Mouse (Mus musculus): ENCODE results near the gene AC161166.1.

AC161166.1 gene

GRCm38 (mm10) chr7:24512355-24512754, at the start of gene AC161166.1:
AC161166.1 (minus strand) TSS chr7:24512455.
- no peak for DNase-seq (ENCODE audit: low spot score in 2 of 2)

GRCm38 (mm10) chr7:24561450-24561849, 49.2 kb upstream of the AC161166.1 start:
- no peak for DNase-seq (ENCODE audit: low spot score in 2 of 2)

GRCm38 (mm10) chr7:24555786-24556185, 43.5 kb upstream of the AC161166.1 start:
- DNase-seq (ENCODE audit: low spot score in 2 of 2): no peak

GRCm38 (mm10) chr7:24551985-24552759, 39.9 kb upstream of the AC161166.1 start:
- DNase-seq (ENCODE audit: low spot score in 2 of 2): no peak

- DNase-seq (ENCODE audit: low spot score in 2 of 2): no peak
These were observed 35.3 kb upstream of the AC161166.1 start for GRCm38 (mm10) chr7:24547534-24548036.

- DNase-seq (ENCODE audit: low spot score in 2 of 2): peak; percentile 99
These were observed 34.6 kb upstream of the AC161166.1 start for GRCm38 (mm10) chr7:24546634-24547389.

GRCm38 (mm10) chr7:24546068-24546614, 33.9 kb upstream of the AC161166.1 start, which contains the start of the genes Pinlyp and Xrcc1:
Pinlyp (minus strand) TSS chr7:24546118.
Xrcc1 (plus strand) TSS chr7:24546289.
- DNase-seq (ENCODE audit: low spot score in 2 of 2): no peak

- no peak for DNase-seq (ENCODE audit: low spot score in 2 of 2)
These were observed 32.3 kb upstream of the AC161166.1 start for GRCm38 (mm10) chr7:24544506-24544905.

- no peak for DNase-seq (ENCODE audit: low spot score in 2 of 2)
These were observed 27.4 kb upstream of the AC161166.1 start for GRCm38 (mm10) chr7:24539686-24540085.

GRCm38 (mm10) chr7:24538701-24539100, 26.4 kb upstream of the AC161166.1 start:
- DNase-seq (ENCODE audit: low spot score in 2 of 2): no peak

GRCm38 (mm10) chr7:24538154-24538553, 25.9 kb upstream of the AC161166.1 start:
- DNase-seq (ENCODE audit: low spot score in 2 of 2): peak in 1 of 2 experiments; percentile 40

GRCm38 (mm10) chr7:24537591-24537990, 25.3 kb upstream of the AC161166.1 start:
- DNase-seq (ENCODE audit: low spot score in 2 of 2): no peak

- no peak for DNase-seq (ENCODE audit: low spot score in 2 of 2)
These were observed 24.8 kb upstream of the AC161166.1 start for GRCm38 (mm10) chr7:24537081-24537480.

GRCm38 (mm10) chr7:24534301-24534700, 22.0 kb upstream of the AC161166.1 start:
- no peak for DNase-seq (ENCODE audit: low spot score in 2 of 2)

- DNase-seq (ENCODE audit: low spot score in 2 of 2): no peak
These were observed 21.6 kb upstream of the AC161166.1 start for GRCm38 (mm10) chr7:24533806-24534205.

- no peak for DNase-seq (ENCODE audit: low spot score in 2 of 2)
These were observed 20.8 kb upstream of the AC161166.1 start for GRCm38 (mm10) chr7:24533031-24533571.

- DNase-seq (ENCODE audit: low spot score in 2 of 2): peak; percentile 78 to 79
These were observed 19.1 kb upstream of the AC161166.1 start for GRCm38 (mm10) chr7:24531211-24531971.

- peak; percentile 99 to 100 for DNase-seq (ENCODE audit: low spot score in 2 of 2)
These were observed 18.0 kb upstream of the AC161166.1 start, which contains the start of gene Irgq for GRCm38 (mm10) chr7:24530062-24530931. Irgq (plus strand) TSS chr7:24530689.

- DNase-seq (ENCODE audit: low spot score in 2 of 2): no peak
These were observed 17.3 kb upstream of the AC161166.1 start for GRCm38 (mm10) chr7:24529580-24529979.

- DNase-seq (ENCODE audit: low spot score in 2 of 2): no peak
These were observed 16.6 kb upstream of the AC161166.1 start for GRCm38 (mm10) chr7:24528861-24529260.
